Mouse (Mus musculus) hindbrain, embryonic 15.5 days (tissue): ENCODE results near the gene Apbb1ip. TPM values are rescaled to one million over a fixed set of nuclear protein-coding genes. Genes with fewer than 3 reads are reported as not detected.

Source experiments
- ATAC-seq: fragments of 200-750 bp; cut with Nextera tagmentation; 2 replicates; pipeline ENCODE4 v1.8.0; 2017; ENCODE audit warnings: low read depth, moderate number of reproducible peaks, moderate TSS enrichment; ENCODE audit not compliant: low FRiP score
- H3K27ac ChIP-seq: fragments of 300-500 bp; sonication (generic); replicated peaks from 2 replicates; pipeline ENCODE4 v1.5.1; 2015; ENCODE audit warnings: mild to moderate bottlenecking, inconsistent platforms
- H3K27me3 ChIP-seq: fragments of 300-500 bp; sonication (generic); 2 replicates; pipeline ENCODE4 v1.6.1; 2015; ENCODE audit warnings: control low read depth, inconsistent platforms
- H3K36me3 ChIP-seq: fragments of 300-500 bp; sonication (generic); 2 replicates; pipeline ENCODE4 v1.6.1; 2015; ENCODE audit warnings: control low read depth, inconsistent platforms
- H3K4me1 ChIP-seq: fragments of 300-500 bp; sonication (generic); replicated peaks from 2 replicates; pipeline ENCODE4 v1.6.1; 2015; ENCODE audit warnings: control low read depth, inconsistent platforms
- H3K4me2 ChIP-seq: fragments of 300-500 bp; sonication (generic); 2 replicates; pipeline ENCODE4 v1.6.1; 2015; ENCODE audit warnings: moderate library complexity, mild to moderate bottlenecking, inconsistent platforms
- H3K4me3 ChIP-seq: fragments of 300-500 bp; sonication (generic); 2 replicates; pipeline ENCODE4 v1.5.1; 2015; ENCODE audit warnings: mild to moderate bottlenecking, inconsistent platforms
- H3K9ac ChIP-seq: fragments of 300-500 bp; sonication (generic); 2 replicates; pipeline ENCODE4 v1.6.1; 2015; ENCODE audit warnings: inconsistent platforms
- H3K9me3 ChIP-seq: fragments of 300-500 bp; sonication (generic); 2 replicates; pipeline ENCODE4 v1.6.1; 2016; ENCODE audit warnings: control low read depth, inconsistent platforms
- WGBS: fragments of 180-500 bp; shearing (Covaris S2); methylation state at CpG from one replicate; pipeline ENCODE4 v1.1.7; 2015; 5-methylcytosine and 5-hydroxymethylcytosine counted together
- polyA plus RNA-seq: library from polyadenylated mRNA; unstranded; fragments of >200 nt; fragmentation: Nextera tagmentation; extraction: Ambion mirVana; gene quantifications from 2 replicates; pipeline ENCODE4 v1.2.1, GENCODE M21; 2015

Gene Apbb1ip
- polyA plus RNA-seq, 1 experiment from 2014 or later = 1.1 TPM

- Histone ChIP-seq H3K36me3 (no peaks in the 10 kb centered on the region), H3K4me1 (no peaks in the 10 kb centered on the region), H3K27ac (no peak overlapping the region), H3K4me3 (no peak overlapping the region), H3K9me3 (no peaks in the 10 kb centered on the region), H3K27me3 (no peaks in the 10 kb centered on the region), H3K9ac (no peak overlapping the region), H3K4me2 (no peak overlapping the region)
- ATAC-seq = no peak
- WGBS = 66% methylated on average over 2 of the region's 2 CpGs
Measured at GRCm38 (mm10) chr2:22753461-22754075, 20.3 kb upstream of the Apbb1ip start.

GRCm38 (mm10) chr2:22754222-22754824, 19.6 kb upstream of the Apbb1ip start:
- Histone ChIP-seq H3K4me3 (no peak overlapping the region), H3K4me2 (no peak overlapping the region), H3K9me3 (no peaks in the 10 kb centered on the region), H3K9ac (no peak overlapping the region), H3K36me3 (no peaks in the 10 kb centered on the region), H3K27me3 (no peaks in the 10 kb centered on the region), H3K27ac (no peak overlapping the region), H3K4me1 (no peaks in the 10 kb centered on the region)
- no peak for ATAC-seq
- 85% methylated on average over 4 of the region's 4 CpGs for whole genome bisulfite sequencing

- H3K9me3 ChIP-seq = no peaks in the 10 kb centered on the region
- 86% methylated on average over 6 of the region's 6 CpGs for WGBS
- no peak overlapping the region for H3K27ac ChIP-seq
- ATAC-seq = no peak
- H3K4me2 ChIP-seq = no peak overlapping the region
- no peaks in the 10 kb centered on the region for H3K4me1 ChIP-seq
- no peak overlapping the region for H3K4me3 ChIP-seq
- no peaks in the 10 kb centered on the region for H3K36me3 ChIP-seq
- no peaks in the 10 kb centered on the region for H3K27me3 ChIP-seq
- H3K9ac ChIP-seq = no peak overlapping the region
Measured at GRCm38 (mm10) chr2:22755561-22755960, 18.3 kb upstream of the Apbb1ip start.

- Histone ChIP-seq H3K4me1 (no peaks in the 10 kb centered on the region), H3K4me3 (no peak overlapping the region), H3K9me3 (no peaks in the 10 kb centered on the region), H3K27me3 (no peaks in the 10 kb centered on the region), H3K4me2 (no peak overlapping the region), H3K36me3 (no peaks in the 10 kb centered on the region), H3K9ac (no peak overlapping the region), H3K27ac (no peak overlapping the region)
- ATAC-seq = peak; percentile 56; the same call in 1 of the 2 replicates
- WGBS = 42% methylated on average over 6 of the region's 6 CpGs
Measured at GRCm38 (mm10) chr2:22758310-22758972, 15.5 kb upstream of the Apbb1ip start.

GRCm38 (mm10) chr2:22760452-22760851, 13.4 kb upstream of the Apbb1ip start:
- no peak for ATAC-seq
- Histone ChIP-seq H3K27ac (no peak overlapping the region), H3K27me3 (no peaks in the 10 kb centered on the region), H3K9me3 (no peaks in the 10 kb centered on the region), H3K4me2 (no peak overlapping the region), H3K4me1 (no peaks in the 10 kb centered on the region), H3K4me3 (no peak overlapping the region), H3K9ac (no peak overlapping the region), H3K36me3 (no peaks in the 10 kb centered on the region)
- 54% methylated on average over 2 of the region's 2 CpGs for WGBS

GRCm38 (mm10) chr2:22761103-22761521, 12.8 kb upstream of the Apbb1ip start:
- H3K27me3 ChIP-seq = no peaks in the 10 kb centered on the region
- no peak overlapping the region for H3K4me2 ChIP-seq
- ATAC-seq = no peak
- no peaks in the 10 kb centered on the region for H3K36me3 ChIP-seq
- H3K4me1 ChIP-seq = no peaks in the 10 kb centered on the region
- H3K9me3 ChIP-seq = no peaks in the 10 kb centered on the region
- WGBS = 86% methylated on average over 7 of the region's 7 CpGs
- no peak overlapping the region for H3K9ac ChIP-seq
- no peak overlapping the region for H3K4me3 ChIP-seq
- H3K27ac ChIP-seq = no peak overlapping the region

GRCm38 (mm10) chr2:22764774-22765387, 9.0 kb upstream of the Apbb1ip start:
- Histone ChIP-seq H3K4me3 (no peak overlapping the region), H3K27me3 (no peaks in the 10 kb centered on the region), H3K4me2 (no peak overlapping the region), H3K9me3 (no peaks in the 10 kb centered on the region), H3K36me3 (no peaks in the 10 kb centered on the region), H3K9ac (no peak overlapping the region), H3K4me1 (no peaks in the 10 kb centered on the region), H3K27ac (no peak overlapping the region)
- ATAC-seq = no peak
- WGBS = 61% methylated on average over 5 of the region's 5 CpGs

GRCm38 (mm10) chr2:22771311-22771710, 2.6 kb upstream of the Apbb1ip start:
- Histone ChIP-seq H3K36me3 (no peaks in the 10 kb centered on the region), H3K4me2 (no peak overlapping the region), H3K4me1 (peaks cover 6% of the 10 kb centered on the region; the same call in 1 of the 2 replicates), H3K27me3 (no peaks in the 10 kb centered on the region; the same call in 1 of the 2 replicates), H3K9me3 (no peaks in the 10 kb centered on the region), H3K9ac (no peak overlapping the region), H3K4me3 (no peak overlapping the region), H3K27ac (no peak overlapping the region)
- ATAC-seq = no peak

GRCm38 (mm10) chr2:22774181-22774751, 372 bp downstream of the Apbb1ip start:
- H3K4me1 ChIP-seq = peaks cover 6% of the 10 kb centered on the region; the same call in 1 of the 2 replicates
- H3K4me2 ChIP-seq = peak overlapping the region; percentile 91
- no peak overlapping the region for H3K27ac ChIP-seq
- H3K9ac ChIP-seq = peak overlapping the region; percentile 41
- ATAC-seq = peak; percentile 84
- WGBS = under 1% methylated on average over 28 of the region's 28 CpGs
- peak overlapping the region; percentile 44 for H3K4me3 ChIP-seq
- no peaks in the 10 kb centered on the region; the same call in 1 of the 2 replicates for H3K27me3 ChIP-seq
- H3K9me3 ChIP-seq = no peaks in the 10 kb centered on the region
- H3K36me3 ChIP-seq = no peaks in the 10 kb centered on the region

- ATAC-seq = no peak
- H3K27me3 ChIP-seq = no peaks in the 10 kb centered on the region; the same call in 1 of the 2 replicates
Measured at GRCm38 (mm10) chr2:22775213-22775612, 1.3 kb downstream of the Apbb1ip start.

GRCm38 (mm10) chr2:22775681-22776080, 1.8 kb downstream of the Apbb1ip start:
- no peaks in the 10 kb centered on the region for H3K9me3 ChIP-seq
- no peak overlapping the region for H3K4me3 ChIP-seq
- ATAC-seq = no peak
- no peaks in the 10 kb centered on the region for H3K36me3 ChIP-seq
- H3K4me1 ChIP-seq = peaks cover 6% of the 10 kb centered on the region; the same call in 1 of the 2 replicates
- H3K27me3 ChIP-seq = no peaks in the 10 kb centered on the region; the same call in 1 of the 2 replicates
- 68% methylated on average over 3 of the region's 3 CpGs for WGBS
- no peak overlapping the region for H3K9ac ChIP-seq
- H3K4me2 ChIP-seq = no peak overlapping the region
- H3K27ac ChIP-seq = no peak overlapping the region

More at GRCm38 (mm10) chr2:22775213-22775612, 1.3 kb downstream of the Apbb1ip start:
- H3K4me1 ChIP-seq = peaks cover 6% of the 10 kb centered on the region; the same call in 1 of the 2 replicates
- H3K4me2 ChIP-seq = no peak overlapping the region
- no peak overlapping the region for H3K9ac ChIP-seq
- no peak overlapping the region for H3K4me3 ChIP-seq
- H3K27ac ChIP-seq = no peak overlapping the region
- no peaks in the 10 kb centered on the region for H3K36me3 ChIP-seq
- WGBS = 55% methylated on average over 8 of the region's 8 CpGs
- no peaks in the 10 kb centered on the region for H3K9me3 ChIP-seq
